In the genomic region with DNA sequence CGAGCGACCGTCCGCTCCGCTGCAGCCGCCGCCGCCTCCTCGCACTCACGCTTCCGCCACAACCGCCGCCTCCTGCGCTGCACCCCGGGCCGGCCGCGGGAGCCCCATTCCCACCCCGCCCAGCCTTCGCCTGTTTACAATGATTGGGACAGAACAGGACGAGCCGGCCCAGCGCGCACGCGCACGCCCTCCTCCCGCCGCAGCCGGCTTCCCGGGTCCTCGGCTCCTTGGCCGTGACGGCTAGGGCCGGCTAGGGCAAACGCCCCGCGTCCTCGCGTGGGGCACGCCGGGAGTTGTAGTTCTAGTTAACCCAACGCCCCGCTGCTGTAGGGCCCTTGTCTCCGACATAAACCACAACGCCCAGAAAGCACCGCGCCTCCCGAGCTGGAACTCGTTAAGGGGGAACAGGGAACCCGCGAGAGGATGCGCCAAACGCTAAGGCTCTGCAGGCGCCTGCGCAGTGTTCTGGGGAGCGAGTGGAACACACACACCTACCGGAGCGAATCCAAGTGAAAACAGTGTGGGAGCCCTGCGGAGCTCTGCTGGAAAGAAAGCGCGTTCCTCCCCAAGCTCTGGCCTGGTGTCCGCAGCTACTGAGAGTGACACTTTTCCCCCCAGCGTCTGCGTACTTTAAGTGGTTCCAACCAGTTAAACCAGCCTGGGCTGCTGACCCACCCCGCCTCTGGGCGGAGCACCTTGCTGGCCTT, we compare ENCODE assay signal across 8 mouse cellular contexts. TPM values are rescaled to one million over a fixed set of nuclear protein-coding genes. Genes with fewer than 3 reads are reported as not detected.
DNase-seq lines count a peak whose midpoint lies in the region; ATAC-seq lines count a peak whose summit lies in the region.

No protein-coding gene starts in this region.

- peak; percentile 83 for ATAC-seq in megakaryocyte progenitor cell, adult 5-6 weeks (replicated peaks; ENCODE audit: poor library complexity)

- DNase-seq in adipocyte (ENCODE audit: low spot score): peak; percentile 99
- peak; percentile 100 for DNase-seq in embryo, embryonic 10 days (ENCODE audit: low spot score)
- DNase-seq in gastrocnemius, postnatal 10 days: peak; percentile 98
- DNase-seq in induced T-regulatory cell, adult 2 months (ENCODE audit: low read depth): peak; percentile 99
- peak; percentile 98 to 100 for DNase-seq in left cerebral cortex, adult 9 months (ENCODE audit: low spot score in 2 of 2)
- DNase-seq in right cerebral cortex, postnatal 14 days: peak; percentile 99
- DNase-seq in urinary bladder, postnatal 36 days (ENCODE audit: low spot score in 2 of 2): peak; percentile 99

RNA-seq across cellular contexts. Expression of gene Ralbp1, which starts 0.8 kb away (rescaled TPM):
- total RNA-seq in gastrocnemius, postnatal 10 days (2021): 10 to 100 TPM; 22.2 to 25.2 TPM
- 33.8 and 35.2 TPM in 2 replicates for total RNA-seq in megakaryocyte progenitor cell, adult 5-6 weeks (2015)
- 92.5 and 96.5 TPM in 2 replicates for total RNA-seq in megakaryocyte progenitor cell, adult 5-6 weeks (2017)

Comparison
In these comparisons a context has a peak if more than half of its experiments do, and no peak if none do; other contexts are left out.
1. Peak in every context shown above with its lines: DNase-seq and ATAC-seq.